Comparison of ENCODE assay signal across 8 mouse cellular contexts in genomic region chr13:67483625-67484423, GRCm38 (mm10). TPM values are rescaled to one million over a fixed set of nuclear protein-coding genes. Genes with fewer than 3 reads are reported as not detected.
DNase-seq lines count a peak whose midpoint lies in the region; ATAC-seq lines count a peak whose summit lies in the region.

Gene Zfp874b (minus strand): TSS chr13:67484258.

- peak; percentile 94 for DNase-seq in adipocyte (ENCODE audit: low spot score)
- peak; percentile 96 for DNase-seq in embryo, embryonic 10 days (ENCODE audit: low spot score)
- DNase-seq in gastrocnemius, postnatal 10 days: peak; percentile 69
- DNase-seq in induced T-regulatory cell, adult 2 months (ENCODE audit: low read depth): peak; percentile 96
- peak; percentile 70 to 93 for DNase-seq in left cerebral cortex, adult 9 months (ENCODE audit: low spot score in 2 of 2)
- DNase-seq in right cerebral cortex, postnatal 14 days: peak; percentile 72
- DNase-seq in urinary bladder, postnatal 36 days (ENCODE audit: low spot score in 2 of 2): peak; percentile 89 to 90

- peak; percentile 95 for ATAC-seq in megakaryocyte progenitor cell, adult 5-6 weeks (replicated peaks; ENCODE audit: poor library complexity)

RNA-seq across cellular contexts. Expression of gene Zfp874b, which starts in this region (rescaled TPM):
- 1 to 10 TPM; 7.2 to 7.7 TPM for total RNA-seq in gastrocnemius, postnatal 10 days (2021)
- total RNA-seq in megakaryocyte progenitor cell, adult 5-6 weeks (2015): 7.8 and 10.4 TPM in 2 replicates
- total RNA-seq in megakaryocyte progenitor cell, adult 5-6 weeks (2017): 5.9 and 8.1 TPM in 2 replicates

Comparison
In these comparisons a context has a peak if more than half of its experiments do, and no peak if none do; other contexts are left out.
1. Peak in every context shown above with its lines: DNase-seq and ATAC-seq.